Mouse (Mus musculus) CH12.LX (cell line): ENCODE results near the gene Rnasek. TPM values are rescaled to one million over a fixed set of nuclear protein-coding genes. Genes with fewer than 3 reads are reported as not detected.

Source experiments
- DNase-seq: peaks from one replicate; pipeline ENCODE4 v3.0.0-alpha.2; 2013; ENCODE audit errors: extremely low read depth
- H3K27ac ChIP-seq: 2 replicates; pipeline ENCODE4 v1.5.1; 2012; ENCODE audit warnings: low read depth, mild to moderate bottlenecking, control low read depth, moderate library complexity; ENCODE audit not compliant: insufficient read depth
- H3K27me3 ChIP-seq: replicated peaks from 2 replicates; pipeline ENCODE3; 2012; ENCODE audit warnings: inconsistent platforms
- H3K36me3 ChIP-seq, 2 experiments: replicated peaks in 1 of 2; 2 replicates each; pipeline versions ENCODE3 to v1.6.1; 2012; ENCODE audit warnings: inconsistent platforms in 1 of 2, low read length in 1 of 2, mild to moderate bottlenecking in 1 of 2, mixed read lengths in 1 of 2, moderate library complexity in 1 of 2; ENCODE audit not compliant: control insufficient read depth in 1 of 2, insufficient read depth in 1 of 2
- H3K4me1 ChIP-seq, 2 experiments: 2 replicates each; pipeline ENCODE4 v1.6.1; 2012; ENCODE audit warnings: inconsistent platforms in 1 of 2, moderate library complexity in 1 of 2; ENCODE audit not compliant: insufficient read depth in 2 of 2, control insufficient read depth in 1 of 2
- H3K4me2 ChIP-seq: 2 replicates; pipeline ENCODE4 v1.6.1; 2012; ENCODE audit warnings: low read depth, mild to moderate bottlenecking, control low read depth; ENCODE audit not compliant: poor library complexity, insufficient read depth, severe bottlenecking
- H3K4me3 ChIP-seq, 3 experiments: fragments of 150-350 bp in 1 of 3; sonication (generic) in 1 of 3; replicated peaks in 1 of 3; 2 replicates each; pipeline versions ENCODE3 to v1.5.1; 2011 to 2012; ENCODE audit warnings: low read depth in 2 of 3, low read length in 2 of 3, mild to moderate bottlenecking in 2 of 3, moderate library complexity in 2 of 3, control low read depth in 1 of 3, improper control_type of control experiment in 1 of 3, inconsistent platforms in 1 of 3, mixed read lengths in 1 of 3; ENCODE audit not compliant: poor library complexity in 1 of 3
- H3K79me2 ChIP-seq: replicated peaks from 2 replicates; pipeline ENCODE4 v1.6.1; 2012; ENCODE audit warnings: mild to moderate bottlenecking, moderate library complexity; ENCODE audit not compliant: control insufficient read depth, poor library complexity, insufficient read depth, severe bottlenecking; ENCODE audit errors: extremely low read depth
- H3K9ac ChIP-seq: 2 replicates; pipeline ENCODE4 v1.6.1; 2012; ENCODE audit warnings: low read depth, mild to moderate bottlenecking, control low read depth, moderate library complexity; ENCODE audit not compliant: insufficient read depth
- H3K9me3 ChIP-seq: replicated peaks from 2 replicates; pipeline ENCODE3; 2012; ENCODE audit warnings: low read length, inconsistent platforms, mixed read lengths
- CHD1 ChIP-seq: IDR thresholded peaks from 2 replicates; pipeline ENCODE4 v1.6.1; 2012; ENCODE audit warnings: low read depth, low read length, improper control_type of control experiment, inconsistent platforms
- CTCF ChIP-seq, 2 experiments: IDR thresholded peaks in 1 of 2; conservative IDR thresholded peaks in 1 of 2; 2 replicates each; pipeline ENCODE4 v1.5.1; 2011 to 2012; ENCODE audit warnings: low read depth in 2 of 2, low read length in 2 of 2, improper control_type of control experiment in 1 of 2, inconsistent platforms in 1 of 2, mild to moderate bottlenecking in 1 of 2, moderate library complexity in 1 of 2
- KAT2A ChIP-seq: IDR thresholded peaks from 2 replicates; pipeline ENCODE4 v1.6.1; 2012; ENCODE audit warnings: low read length, improper control_type of control experiment, inconsistent platforms; ENCODE audit not compliant: insufficient replicate concordance
- MAFK ChIP-seq: IDR thresholded peaks from 2 replicates; pipeline ENCODE4 v1.6.1; 2011; ENCODE audit warnings: low read length, improper control_type of control experiment; ENCODE audit not compliant: insufficient replicate concordance
- MAZ ChIP-seq: IDR thresholded peaks from 2 replicates; pipeline ENCODE4 v1.6.1; 2012; ENCODE audit warnings: low read depth, mild to moderate bottlenecking, inconsistent platforms, low read length, improper control_type of control experiment, moderate library complexity
- MEF2A ChIP-seq: IDR thresholded peaks from 2 replicates; pipeline ENCODE4 v1.6.1; 2014; ENCODE audit warnings: low read depth, mild to moderate bottlenecking, inconsistent platforms, low read length, improper control_type of control experiment, borderline replicate concordance
- PAX5 ChIP-seq: IDR thresholded peaks from 2 replicates; pipeline ENCODE4 v1.6.1; 2012; ENCODE audit warnings: low read length, inconsistent platforms, mixed read lengths
- RAD21 ChIP-seq: IDR thresholded peaks from 2 replicates; pipeline ENCODE4 v1.6.1; 2011; ENCODE audit warnings: low read depth, mild to moderate bottlenecking, low read length, improper control_type of control experiment, moderate library complexity
- SMC3 ChIP-seq: IDR thresholded peaks from 2 replicates; pipeline ENCODE4 v1.6.1; 2011; ENCODE audit warnings: low read depth, low read length, improper control_type of control experiment
- USF1 ChIP-seq: IDR thresholded peaks from 2 replicates; pipeline ENCODE4 v1.6.1; 2014; ENCODE audit warnings: low read depth, mild to moderate bottlenecking, inconsistent platforms, low read length, improper control_type of control experiment
- ZC3H11A ChIP-seq: IDR thresholded peaks from 2 replicates; pipeline ENCODE4 v1.6.1; 2012; ENCODE audit warnings: low read depth, mild to moderate bottlenecking, inconsistent platforms, low read length, improper control_type of control experiment
- ZMIZ1 ChIP-seq: IDR thresholded peaks from 2 replicates; pipeline ENCODE4 v1.6.1; 2012; ENCODE audit warnings: low read depth, mild to moderate bottlenecking, inconsistent platforms, low read length, improper control_type of control experiment
- ZNF384 ChIP-seq: IDR thresholded peaks from 2 replicates; pipeline ENCODE4 v1.6.1; 2012; ENCODE audit warnings: low read depth, low read length, improper control_type of control experiment, inconsistent platforms
- dilution Hi-C: fragments of 300-500 bp; cut with MboI; formaldehyde crosslinking; loops from 2 replicates; pipeline ENCODE4 v1.14.3; 2020; ENCODE audit warnings: low sequenced_read_pairs; ENCODE audit not compliant: extremely low pct_unique_long_range_greater_than_20kb, extremely low pct_ligation_motif_present
- in situ Hi-C: fragments of 300-500 bp; cut with MboI; formaldehyde crosslinking; loops from 3 replicates; pipeline ENCODE4 v1.14.3; 2019; ENCODE audit warnings: low sequenced_read_pairs, low pct_ligation_motif_present, low pct_unique_long_range_greater_than_20kb, mixed read lengths
- polyA plus RNA-seq: library from polyadenylated mRNA; unstranded; fragments of >175 nt; gene quantifications from 2 replicates; pipeline ENCODE4 v1.2.1, GENCODE M21; 2012; ENCODE audit warnings: low read depth; ENCODE audit not compliant: insufficient read length
- total RNA-seq, 2 experiments: library from RNA; depleted of rRNA; stranded (reverse); fragments of 300-350 nt in 1 of 2; fragments of >200 nt in 1 of 2; gene quantifications; 2 replicates each; pipeline ENCODE4 v1.2.3; 2012 to 2014

Gene Rnasek
- total and polyA plus RNA-seq, 3 experiments = 9.1 to 91.3 (median 25.6) TPM

GRCm38 (mm10) chr11:70212896-70213295, 26.7 kb downstream of the Rnasek start:
- DNase-seq = peak; percentile 18
- Histone ChIP-seq H3K9me3 (no peaks in the 10 kb centered on the region), H3K4me3 (no peak overlapping the region), H3K4me2 (no peak overlapping the region), H3K36me3 (peaks cover 5 to 34% of the 10 kb centered on the region in 2 experiments), H3K4me1 (no peaks in the 10 kb centered on the region), H3K79me2 (no peaks in the 10 kb centered on the region), H3K9ac (no peak overlapping the region), H3K27me3 (no peaks in the 10 kb centered on the region), H3K27ac (no peak overlapping the region)
- dilution Hi-C loops (no loop called here), in situ Hi-C loops (no loop called here)
- no peak for TF ChIP-seq ZC3H11A
- TF ChIP-seq CTCF (conservative IDR thresholded peaks at IDR 0.05 in 1 of 2, IDR thresholded peaks at IDR 0.05 in 1 of 2; ENCODE audit: low read depth in 2 of 2, low read length in 2 of 2) = peak in 1 of 2 experiments; percentile 81; a peak in 2 of 4 replicates
- TF ChIP-seq RAD21 = peak; percentile 83
- TF ChIP-seq CHD1 = no peak
- TF ChIP-seq SMC3 = peak; percentile 70
- TF ChIP-seq MAZ = 0 out of 2 replicates have a peak, but pooled peaks have one; percentile 24

GRCm38 (mm10) chr11:70212423-70212822, 27.2 kb downstream of the Rnasek start, which contains the start of gene Slc16a11:
Gene Slc16a11, plus strand, starts transcription at chr11:70212752.
- Histone ChIP-seq H3K79me2 (no peaks in the 10 kb centered on the region), H3K27me3 (no peaks in the 10 kb centered on the region), H3K36me3 (peaks cover 5 to 29% of the 10 kb centered on the region in 2 experiments), H3K27ac (no peak within 1 kb of the TSS)
- DNase-seq = no peak
- TF ChIP-seq USF1 = no peak
- no peak for TF ChIP-seq KAT2A
- TF ChIP-seq ZNF384 = no peak
- no peak for TF ChIP-seq ZMIZ1
- TF ChIP-seq MEF2A = no peak
- TF ChIP-seq, all 38 proteins: peak for 0
- Histone ChIP-seq H3K9ac (no peak within 1 kb of the TSS), H3K9me3 (no peaks in the 10 kb centered on the region), H3K4me1 (no peaks in the 10 kb centered on the region), H3K4me3 (no peak within 1 kb of the TSS), H3K4me2 (no peak within 1 kb of the TSS)
- in situ Hi-C loops (no loop called here), dilution Hi-C loops (no loop called here)

- H3K79me2 ChIP-seq = no peaks in the 10 kb centered on the region
- DNase-seq = no peak
- no peak overlapping the region for H3K4me3 ChIP-seq
- dilution Hi-C loops = no loop called here
- in situ Hi-C loops = no loop called here
- H3K36me3 ChIP-seq = peaks cover 4 to 25% of the 10 kb centered on the region in 2 experiments
- no peak overlapping the region for H3K9ac ChIP-seq
- H3K27me3 ChIP-seq = no peaks in the 10 kb centered on the region
- no peak overlapping the region for H3K27ac ChIP-seq
- H3K4me2 ChIP-seq = no peak overlapping the region
- no peak for TF ChIP-seq MAFK
- no peak for TF ChIP-seq PAX5
- TF ChIP-seq ZC3H11A = no peak
- TF ChIP-seq, all 38 proteins: peak for 0
- no peaks in the 10 kb centered on the region for H3K9me3 ChIP-seq
- no peaks in the 10 kb centered on the region for H3K4me1 ChIP-seq
These were observed 27.7 kb downstream of the Rnasek start for GRCm38 (mm10) chr11:70211972-70212371.
